Mouse (Mus musculus) ES-Bruce4 (cell line): ENCODE results near the gene Ttc7. TPM values are rescaled to one million over a fixed set of nuclear protein-coding genes. Genes with fewer than 3 reads are reported as not detected.
"Not testable (repeated sequence)": the region's sequence is repeated elsewhere in the genome, so short reads cannot be mapped to it uniquely, and the experiment has no call there.

Experiments
- H3K27ac ChIP-seq: 2 replicates; pipeline ENCODE4 v1.5.1; 2012; ENCODE audit warnings: low read length, inconsistent platforms; ENCODE audit not compliant: insufficient read depth
- H3K27me3 ChIP-seq: 2 replicates; pipeline ENCODE4 v1.6.1; 2012; ENCODE audit warnings: mild to moderate bottlenecking, low read length, inconsistent platforms; ENCODE audit not compliant: control insufficient read depth, poor library complexity, insufficient read depth, severe bottlenecking
- H3K36me3 ChIP-seq: 2 replicates; pipeline ENCODE4 v1.6.1; 2012; ENCODE audit warnings: inconsistent platforms, mild to moderate bottlenecking, low read length, moderate library complexity; ENCODE audit not compliant: control insufficient read depth, poor library complexity, insufficient read depth, severe bottlenecking
- H3K4me1 ChIP-seq: one replicate; pipeline ENCODE4 v1.8.1; 2011; ENCODE audit warnings: low read length; ENCODE audit not compliant: control insufficient read depth, insufficient read depth
- H3K4me3 ChIP-seq: 2 replicates; pipeline ENCODE4 v1.5.1; 2011; ENCODE audit warnings: low read depth, mild to moderate bottlenecking, low read length
- H3K9ac ChIP-seq: 2 replicates; pipeline ENCODE4 v1.6.1; 2012; ENCODE audit warnings: low read depth, mild to moderate bottlenecking, inconsistent platforms; ENCODE audit not compliant: poor library complexity, severe bottlenecking
- H3K9me3 ChIP-seq: replicated peaks from 2 replicates; pipeline ENCODE4 v1.6.1; 2012; ENCODE audit warnings: mild to moderate bottlenecking, low read length, inconsistent platforms; ENCODE audit not compliant: control insufficient read depth, poor library complexity, insufficient read depth, severe bottlenecking
- CTCF ChIP-seq: IDR thresholded peaks from one replicate; pipeline ENCODE4 v1.8.1; 2011; ENCODE audit warnings: low read depth, low read length
- EP300 ChIP-seq: IDR thresholded peaks from 2 replicates; pipeline ENCODE4 v1.6.1; 2011; ENCODE audit warnings: low read depth, low read length; ENCODE audit not compliant: insufficient read depth
- POLR2A ChIP-seq: IDR thresholded peaks from one replicate; pipeline ENCODE4 v1.8.1; 2011; ENCODE audit warnings: low read length; ENCODE audit not compliant: insufficient read depth
- polyA plus RNA-seq: library from polyadenylated mRNA; stranded (reverse); fragments of >200 nt; gene quantifications from 2 replicates; pipeline ENCODE4 v1.2.4, GENCODE M21; 2011; ENCODE audit warnings: low read depth; ENCODE audit not compliant: missing spikeins, insufficient read depth, insufficient read length

Gene Ttc7
- polyA plus RNA-seq, 1 experiment: 10.7 TPM

DNA sequence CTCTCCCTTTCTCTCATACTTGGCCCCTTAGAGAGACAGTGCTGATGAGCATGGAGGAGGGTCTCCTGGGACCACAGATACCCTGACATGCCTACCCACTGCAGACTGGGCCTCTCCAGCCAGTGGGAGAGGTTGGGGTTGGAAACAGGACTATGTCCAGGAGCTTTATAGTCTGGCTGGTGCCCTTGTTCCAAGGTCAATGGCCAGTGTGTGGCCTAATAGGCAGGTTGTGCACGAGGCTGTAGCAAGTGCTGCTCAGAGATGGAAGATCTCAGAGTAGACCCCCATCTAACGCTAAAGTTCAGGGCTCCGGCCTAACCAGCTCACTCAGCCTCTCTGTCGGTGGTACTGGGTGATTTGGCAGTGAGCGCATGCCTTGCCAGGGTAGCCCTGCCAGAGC, 9.1 kb downstream of the Ttc7 start:
- Histone ChIP-seq H3K9ac (no peak overlapping the region), H3K36me3 (0 out of 2 replicates have a peak, but pooled peaks cover 3% of the 10 kb centered on the region), H3K4me3 (no peak overlapping the region), H3K9me3 (no peaks in the 10 kb centered on the region), H3K27ac (no peak overlapping the region), H3K27me3 (no peaks in the 10 kb centered on the region), H3K4me1 (no peaks in the 10 kb centered on the region)
- TF ChIP-seq POLR2A (no peak), EP300 (no peak), CTCF (no peak)

DNA sequence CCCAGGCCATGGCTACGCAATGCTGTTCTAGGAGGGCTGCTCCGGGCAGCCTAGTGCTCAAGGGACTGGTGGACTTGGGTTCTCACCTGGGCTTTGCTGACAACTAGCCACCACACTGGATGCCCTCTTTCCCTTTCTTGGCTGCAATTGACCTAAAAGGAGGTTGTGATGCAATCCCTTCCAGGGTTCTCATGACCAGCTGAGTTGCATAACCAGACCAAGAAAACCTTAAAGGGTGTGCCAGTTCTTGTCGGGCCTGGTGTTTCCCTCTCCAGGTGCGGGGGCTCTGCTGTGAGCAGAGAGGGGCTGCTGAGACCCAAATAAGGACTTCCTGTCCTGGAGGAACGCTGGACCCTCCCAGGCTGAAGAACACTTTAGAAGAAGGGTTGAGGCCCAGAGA, 10.4 kb downstream of the Ttc7 start:
- Histone ChIP-seq H3K9me3 (no peaks in the 10 kb centered on the region), H3K36me3 (0 out of 2 replicates have a peak, but pooled peaks cover 3% of the 10 kb centered on the region)
- no peak for TF ChIP-seq EP300
- no peak for TF ChIP-seq CTCF
- TF ChIP-seq POLR2A: no peak

DNA sequence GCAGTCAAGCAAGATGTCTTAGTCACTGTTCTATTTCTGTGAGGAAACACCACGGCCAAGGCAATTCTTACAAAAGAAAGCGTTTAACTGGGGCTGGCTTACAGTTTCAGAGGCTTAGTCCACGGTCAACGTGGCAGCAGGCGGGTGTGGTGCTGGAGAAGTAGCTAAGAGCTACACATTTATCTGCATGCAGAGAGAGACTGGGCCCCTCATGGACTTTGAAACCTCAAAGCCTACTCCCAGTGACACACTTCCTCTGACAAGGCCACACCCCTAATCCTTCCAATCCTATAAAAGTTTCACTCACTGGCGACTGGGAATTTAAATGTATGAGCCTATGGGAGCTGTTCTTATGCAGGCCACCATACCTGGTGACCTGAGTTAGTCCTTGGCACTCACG, 13.1 kb downstream of the Ttc7 start:
- H3K27me3 ChIP-seq: no peaks in the 10 kb centered on the region
- TF ChIP-seq EP300 (no peak), POLR2A (no peak), CTCF (no peak)
- H3K36me3 ChIP-seq: 0 out of 2 replicates have a peak, but pooled peaks cover 3% of the 10 kb centered on the region
- H3K4me3 ChIP-seq: no peak overlapping the region
- no peaks in the 10 kb centered on the region for H3K4me1 ChIP-seq
- no peak overlapping the region for H3K27ac ChIP-seq
- H3K9me3 ChIP-seq: no peaks in the 10 kb centered on the region
- H3K9ac ChIP-seq: no peak overlapping the region

More for the DNA sequence above, 10.4 kb downstream of the Ttc7 start:
- Histone ChIP-seq H3K4me1 (no peaks in the 10 kb centered on the region), H3K9ac (no peak overlapping the region), H3K27ac (no peak overlapping the region), H3K4me3 (no peak overlapping the region), H3K27me3 (no peaks in the 10 kb centered on the region)

DNA sequence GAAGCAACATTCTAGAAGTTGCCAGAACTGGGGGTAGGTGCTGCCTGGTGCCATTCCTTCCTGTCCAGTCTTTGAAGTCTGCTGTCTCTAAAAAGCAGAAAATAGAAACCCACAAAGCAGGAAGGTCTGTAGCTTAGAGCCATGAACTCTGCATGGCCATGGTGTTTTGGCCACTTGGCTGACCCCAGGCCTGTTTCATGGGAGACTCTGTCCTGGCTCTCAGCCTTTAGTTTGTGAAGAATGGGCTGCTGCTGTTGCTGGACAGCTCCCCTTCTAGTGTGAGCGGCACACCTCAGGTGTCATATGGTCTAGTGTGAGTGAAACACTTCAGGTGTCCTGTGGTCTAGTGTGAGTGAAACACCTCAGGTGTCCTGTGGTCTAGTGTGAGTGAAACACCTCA, 14.0 kb downstream of the Ttc7 start:
- not testable (repeated sequence) for H3K9ac ChIP-seq, H3K9me3 ChIP-seq, H3K4me1 ChIP-seq, H3K4me3 ChIP-seq, H3K36me3 ChIP-seq, H3K27ac ChIP-seq, H3K27me3 ChIP-seq

DNA sequence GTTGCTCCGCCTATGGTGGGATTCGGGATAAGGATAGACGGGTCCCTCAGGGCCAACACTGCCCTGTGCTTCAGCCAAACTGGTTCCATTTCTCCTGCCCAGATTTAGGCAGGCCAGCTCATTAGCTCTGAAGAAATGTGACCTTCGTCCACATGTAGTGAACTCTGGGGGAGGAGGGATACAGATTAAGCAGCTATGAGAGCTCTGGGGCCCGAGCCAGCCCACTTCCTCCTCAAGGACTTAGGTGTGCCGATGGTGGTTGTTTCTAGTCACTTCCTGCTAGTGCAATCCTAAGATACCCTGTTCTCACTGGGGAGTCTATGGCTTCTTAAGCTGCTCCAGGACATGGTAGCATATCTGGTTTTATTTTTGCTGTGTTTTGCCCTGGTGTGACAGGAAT, 16.3 kb downstream of the Ttc7 start:
- Histone ChIP-seq H3K27ac (no peak overlapping the region), H3K9ac (no peak overlapping the region), H3K36me3 (no peaks in the 10 kb centered on the region), H3K27me3 (no peaks in the 10 kb centered on the region), H3K9me3 (no peaks in the 10 kb centered on the region), H3K4me1 (no peaks in the 10 kb centered on the region), H3K4me3 (no peak overlapping the region)
- TF ChIP-seq EP300 (no peak), POLR2A (no peak), CTCF (no peak)

DNA sequence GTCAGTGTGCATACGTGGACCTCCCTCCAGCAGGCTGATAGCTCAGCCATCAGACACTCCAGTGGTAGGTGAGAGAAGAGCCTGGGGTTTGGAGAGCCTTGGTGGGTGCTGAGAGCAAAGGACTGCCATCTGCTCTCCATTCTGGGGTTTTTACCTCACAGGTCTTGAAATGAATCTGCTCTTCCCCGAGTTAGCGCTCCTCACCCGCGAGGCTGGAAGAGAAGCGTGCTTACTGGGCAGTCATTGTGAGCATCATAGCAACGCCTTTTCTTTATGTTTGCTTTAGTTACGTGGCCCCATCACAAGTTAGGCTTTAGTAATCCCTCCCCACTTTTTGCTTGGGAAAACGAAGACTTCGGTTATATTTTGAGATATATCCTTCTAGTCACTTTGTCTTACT, 17.7 kb downstream of the Ttc7 start:
- no peak overlapping the region for H3K9ac ChIP-seq

DNA sequence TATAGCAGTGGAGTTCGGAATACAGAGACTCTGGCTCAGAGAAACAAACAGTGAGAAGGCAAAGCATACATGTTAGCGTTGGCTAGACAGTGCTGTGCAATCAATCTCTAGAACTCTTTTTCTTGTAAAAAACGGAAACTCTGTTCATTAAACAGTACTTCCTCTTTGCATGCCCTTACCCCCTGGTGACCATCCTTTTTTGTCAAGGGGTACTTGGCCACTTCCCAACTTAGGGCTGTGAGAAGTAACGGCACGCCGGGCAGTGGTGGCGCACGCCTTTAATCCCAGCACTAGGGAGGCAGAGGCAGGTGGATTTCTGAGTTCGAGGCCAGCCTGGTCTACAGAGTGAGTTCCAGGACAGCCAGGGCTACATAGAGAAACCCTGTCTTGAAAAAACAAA, 18.9 kb downstream of the Ttc7 start:
- H3K9me3 ChIP-seq, H3K4me3 ChIP-seq, H3K4me1 ChIP-seq, H3K36me3 ChIP-seq, H3K27ac ChIP-seq, H3K9ac ChIP-seq, H3K27me3 ChIP-seq: not testable (repeated sequence)

More for the DNA sequence above, 17.7 kb downstream of the Ttc7 start:
- Histone ChIP-seq H3K9me3 (no peaks in the 10 kb centered on the region), H3K4me3 (no peak overlapping the region), H3K27ac (no peak overlapping the region), H3K27me3 (no peaks in the 10 kb centered on the region), H3K36me3 (no peaks in the 10 kb centered on the region), H3K4me1 (no peaks in the 10 kb centered on the region)
- TF ChIP-seq POLR2A (no peak), CTCF (no peak), EP300 (no peak)
